12 mouse cellular contexts compared by ENCODE assay signal in genomic region chr17:65947307-65947706, GRCm38 (mm10). TPM values are rescaled to one million over a fixed set of nuclear protein-coding genes. Genes with fewer than 3 reads are reported as not detected.
DNase-seq lines count a peak whose midpoint lies in the region; ATAC-seq lines count a peak whose summit lies in the region.
"Had no signal": no experiment of that assay in that cellular context is flagged by ENCODE, and none has a peak within 500 bp of the region (broad histone marks: within the 10 kb centered on the region; RNA-seq: fewer than 3 reads in every experiment).

No protein-coding gene starts in this region.

- peaks cover 29% of the 10 kb centered on the region for H3K36me3 ChIP-seq in kidney, embryonic 14.5 days (ENCODE audit: control insufficient read depth, insufficient read depth, low read length)
- H3K36me3 ChIP-seq in heart, embryonic 14.5 days (ENCODE audit: control insufficient read depth, insufficient read depth, low read length) = peaks cover 33% of the 10 kb centered on the region

- ATAC-seq in kidney, embryonic 14.5 days (ENCODE audit: low FRiP score, low TSS enrichment) = no peak
- peak; percentile 3 for ATAC-seq in activated CD4-positive, CD25-positive, alpha-beta regulatory T cell, adult 4 months
- no peak for ATAC-seq in heart, embryonic 14.5 days (ENCODE audit: insufficient number of reproducible peaks, insufficient read depth, low FRiP score, low read depth)
- ATAC-seq: midbrain, embryonic 13.5 days had no signal

- peak; percentile 49 for DNase-seq in kidney, adult 11 months
- peak; percentile 54 for DNase-seq in CD4-positive helper T cell, adult 2 months (ENCODE audit: low read depth, low spot score)
- no peak for DNase-seq in urinary bladder, postnatal 14 days (ENCODE audit: low spot score)
- no peak for DNase-seq in right cerebral cortex, postnatal 4 days
- no peak for DNase-seq in adipocyte (ENCODE audit: low spot score)
- DNase-seq: gastrocnemius, postnatal 36 days; left cerebral cortex, postnatal 4 days had no signal

- H3K27ac ChIP-seq in kidney, embryonic 14.5 days (ENCODE audit: low read depth, low read length) = no peak overlapping the region
- peak overlapping the region; percentile 83 to 84 for H3K27ac ChIP-seq in heart, embryonic 14.5 days (replicated peaks in 1 of 2; ENCODE audit: control insufficient read depth in 1 of 2, insufficient read depth in 1 of 2, low read depth in 2 of 2, low read length in 2 of 2)
- H3K27ac ChIP-seq: forebrain, embryonic 12.5 days; midbrain, embryonic 13.5 days had no signal

- no peak overlapping the region for H3K4me3 ChIP-seq in kidney, embryonic 14.5 days (ENCODE audit: low read length)
- H3K4me3 ChIP-seq in heart, embryonic 14.5 days (ENCODE audit: control insufficient read depth in 1 of 2, insufficient read depth in 1 of 2, low read depth in 1 of 2, low read length in 2 of 2) = no peak overlapping the region; a peak in 1 of 4 replicates
- H3K4me3 ChIP-seq: forebrain, embryonic 12.5 days; midbrain, embryonic 13.5 days had no signal

- no peaks in the 10 kb centered on the region for H3K9me3 ChIP-seq in kidney, embryonic 14.5 days (ENCODE audit: control insufficient read depth, low read length)
- H3K9me3 ChIP-seq in heart, embryonic 14.5 days (ENCODE audit: control insufficient read depth, low read length) = no peaks in the 10 kb centered on the region
- H3K9me3 ChIP-seq: midbrain, embryonic 13.5 days had no signal

- peaks cover 10% of the 10 kb centered on the region; the same call in 1 of the 2 replicates for H3K4me1 ChIP-seq in kidney, embryonic 14.5 days (ENCODE audit: control insufficient read depth, insufficient read depth, low read length)
- peaks cover 5 to 25% of the 10 kb centered on the region in 2 experiments for H3K4me1 ChIP-seq in heart, embryonic 14.5 days (ENCODE audit: control insufficient read depth in 2 of 2, insufficient read depth in 2 of 2, low read length in 2 of 2)

- H3K27me3 ChIP-seq in kidney, embryonic 14.5 days (ENCODE audit: control insufficient read depth, insufficient read depth, low read length) = no peaks in the 10 kb centered on the region
- H3K27me3 ChIP-seq in heart, embryonic 14.5 days (ENCODE audit: control insufficient read depth, insufficient read depth, low read length) = no peaks in the 10 kb centered on the region
- H3K27me3 ChIP-seq: forebrain, embryonic 12.5 days; midbrain, embryonic 13.5 days had no signal

- H3K4me2 ChIP-seq in kidney, embryonic 14.5 days (replicated peaks; ENCODE audit: low read depth, low read length) = no peak overlapping the region
- H3K4me2 ChIP-seq in heart, embryonic 14.5 days (ENCODE audit: low read length) = peak overlapping the region; percentile 31
- H3K4me2 ChIP-seq: forebrain, embryonic 12.5 days; midbrain, embryonic 13.5 days had no signal

- 90% methylated on average over 8 of the region's 8 CpGs for WGBS in kidney, embryonic 14.5 days
- WGBS in heart, embryonic 14.5 days = 19% methylated on average over 8 of the region's 8 CpGs

- no peak overlapping the region for H3K9ac ChIP-seq in kidney, embryonic 14.5 days (ENCODE audit: low read depth, low read length)
- H3K9ac ChIP-seq in heart, embryonic 14.5 days (ENCODE audit: low read length) = 0 out of 2 replicates have a peak overlapping the region, but pooled peaks have one; percentile 4
- H3K9ac ChIP-seq: forebrain, embryonic 12.5 days; midbrain, embryonic 13.5 days had no signal

RNA-seq across cellular contexts. Expression of gene Twsg1, which starts 3.7 kb away (rescaled TPM):
- polyA plus RNA-seq in kidney, embryonic 14.5 days (2014; fragmentation: Nextera tagmentation; extraction: Ambion mirVana) = 84.6 and 146 TPM in 2 replicates
- 10 to 100 TPM; 19.9 to 22.2 TPM for polyA plus RNA-seq in activated CD4-positive, CD25-positive, alpha-beta regulatory T cell, adult 4 months (2017; shearing (Covaris generic))
- 119 and 121 TPM in 2 replicates for polyA plus RNA-seq in heart, embryonic 14.5 days (2014; fragmentation: Nextera tagmentation; extraction: Ambion mirVana)

Comparison
In these comparisons a context has a peak if more than half of its experiments do, and no peak if none do; other contexts are left out.
1. DNase-seq: peak in kidney, adult 11 months (single experiment) and CD4-positive helper T cell, adult 2 months (single experiment); none in urinary bladder, postnatal 14 days (single experiment), right cerebral cortex, postnatal 4 days (single experiment) and adipocyte (single experiment).